Mouse (Mus musculus): Measurements from ENCODE around the gene Ren1. TPM values are rescaled to one million over a fixed set of nuclear protein-coding genes. Genes with fewer than 3 reads are reported as not detected.

Ren1 gene
- total RNA-seq, 2 experiments from 2014 or later: 3.1 to 6.9 TPM

GRCm38 (mm10) chr1:133409786-133410185 lies 59.5 kb downstream of the Ren1 start:
- no peak for DNase-seq

Other genes with a start within 250 kb of the Ren1 start
- 10 to 100 TPM; 92.4 to 97.3 TPM for gene Ppp1r15b, start 219.4 kb upstream of the Ren1 start, total RNA-seq (2021)
- gene Plekha6, start 186.3 kb upstream of the Ren1 start, total RNA-seq (2021): 10 to 100 TPM; 14.3 to 18.8 TPM
- 1 to 10 TPM; 1.7 to 2.0 TPM for gene Golt1a, start 40.7 kb upstream of the Ren1 start, total RNA-seq (2021)
- gene Kiss1, start 28.6 kb upstream of the Ren1 start, total RNA-seq (2021): under 1 TPM in 1 of 2 experiments, not detected in 1; 0.66 TPM
- gene Etnk2, start 13.1 kb downstream of the Ren1 start, total RNA-seq (2021): 10 to 100 TPM in 1 of 2 experiments, 1 to 10 TPM in 1; 4.6 to 24.7 TPM
- gene Sox13, start 73.9 kb downstream of the Ren1 start, total RNA-seq (2021): 10 to 100 TPM; 12.6 to 17.5 TPM

Data from adrenal gland, postnatal 36 days (tissue).